Mouse (Mus musculus): Measurements from ENCODE around the gene Brf1. TPM values are rescaled to one million over a fixed set of nuclear protein-coding genes. Genes with fewer than 3 reads are reported as not detected.

The Brf1 gene
- polyA plus RNA-seq, 1 experiment from 2014 or later, result 39.5 TPM

GRCm38 (mm10) chr12:113026557-113026956, 26.1 kb upstream of the Brf1 start:
- no peaks in the 10 kb centered on the region for H3K27me3 ChIP-seq (ENCODE audit: control insufficient read depth, insufficient read depth, low read length)
- WGBS (ENCODE audit: insufficient replicate concordance), result 94% methylated on average over 1 of the region's 1 CpGs
- ATAC-seq (replicated peaks; ENCODE audit: insufficient number of reproducible peaks, low FRiP score, low TSS enrichment), result no peak
- H3K4me3 ChIP-seq (ENCODE audit: low read depth, low read length), result no peak overlapping the region
- H3K36me3 ChIP-seq (ENCODE audit: control insufficient read depth, insufficient read depth, low read length), result no peaks in the 10 kb centered on the region
- H3K9ac ChIP-seq (ENCODE audit: low read depth, low read length), result no peak overlapping the region
- peaks cover 29% of the 10 kb centered on the region for H3K4me1 ChIP-seq (ENCODE audit: control insufficient read depth, insufficient read depth, low read length)
- no peaks in the 10 kb centered on the region for H3K9me3 ChIP-seq (replicated peaks; ENCODE audit: control insufficient read depth, low read length)
- no peak overlapping the region for H3K27ac ChIP-seq (ENCODE audit: low read depth, low read length)
- H3K4me2 ChIP-seq, result no peak overlapping the region

GRCm38 (mm10) chr12:113023082-113023481, 22.6 kb upstream of the Brf1 start:
- no peaks in the 10 kb centered on the region for H3K27me3 ChIP-seq (ENCODE audit: control insufficient read depth, insufficient read depth, low read length)
- no peak overlapping the region for H3K4me3 ChIP-seq (ENCODE audit: low read depth, low read length)
- no peak overlapping the region for H3K9ac ChIP-seq (ENCODE audit: low read depth, low read length)
- 55% methylated on average over 4 of the region's 4 CpGs for whole genome bisulfite sequencing (ENCODE audit: insufficient replicate concordance)
- 0 out of 2 replicates have a peak, but pooled peaks cover 3% of the 10 kb centered on the region for H3K36me3 ChIP-seq (ENCODE audit: control insufficient read depth, insufficient read depth, low read length)
- no peak for ATAC-seq (replicated peaks; ENCODE audit: insufficient number of reproducible peaks, low FRiP score, low TSS enrichment)
- no peak overlapping the region for H3K27ac ChIP-seq (ENCODE audit: low read depth, low read length)
- no peak overlapping the region for H3K4me2 ChIP-seq
- H3K4me1 ChIP-seq (ENCODE audit: control insufficient read depth, insufficient read depth, low read length), result peaks cover 15% of the 10 kb centered on the region
- H3K9me3 ChIP-seq (replicated peaks; ENCODE audit: control insufficient read depth, low read length), result no peaks in the 10 kb centered on the region

GRCm38 (mm10) chr12:113021488-113021887, 21.0 kb upstream of the Brf1 start:
- Histone ChIP-seq H3K4me2 (no peak overlapping the region), H3K27ac (ENCODE audit: low read depth, low read length) (no peak overlapping the region), H3K36me3 (ENCODE audit: control insufficient read depth, insufficient read depth, low read length) (0 out of 2 replicates have a peak, but pooled peaks cover 3% of the 10 kb centered on the region), H3K4me1 (ENCODE audit: control insufficient read depth, insufficient read depth, low read length) (peaks cover 5% of the 10 kb centered on the region; the same call in 1 of the 2 replicates), H3K9ac (ENCODE audit: low read depth, low read length) (no peak overlapping the region), H3K27me3 (ENCODE audit: control insufficient read depth, insufficient read depth, low read length) (no peaks in the 10 kb centered on the region), H3K9me3 (replicated peaks; ENCODE audit: control insufficient read depth, low read length) (no peaks in the 10 kb centered on the region), H3K4me3 (ENCODE audit: low read depth, low read length) (no peak overlapping the region)
- no peak for ATAC-seq (replicated peaks; ENCODE audit: insufficient number of reproducible peaks, low FRiP score, low TSS enrichment)

GRCm38 (mm10) chr12:113018763-113019162, 18.3 kb upstream of the Brf1 start:
- Histone ChIP-seq H3K4me1 (ENCODE audit: control insufficient read depth, insufficient read depth, low read length) (peaks cover 9% of the 10 kb centered on the region), H3K36me3 (ENCODE audit: control insufficient read depth, insufficient read depth, low read length) (0 out of 2 replicates have a peak, but pooled peaks cover 3% of the 10 kb centered on the region), H3K4me2 (no peak overlapping the region), H3K27ac (ENCODE audit: low read depth, low read length) (no peak overlapping the region), H3K27me3 (ENCODE audit: control insufficient read depth, insufficient read depth, low read length) (no peaks in the 10 kb centered on the region), H3K4me3 (ENCODE audit: low read depth, low read length) (no peak overlapping the region), H3K9ac (ENCODE audit: low read depth, low read length) (no peak overlapping the region), H3K9me3 (replicated peaks; ENCODE audit: control insufficient read depth, low read length) (no peaks in the 10 kb centered on the region)
- no peak for ATAC-seq (replicated peaks; ENCODE audit: insufficient number of reproducible peaks, low FRiP score, low TSS enrichment)
- WGBS (ENCODE audit: insufficient replicate concordance), result 68% methylated on average over 4 of the region's 4 CpGs

- WGBS (ENCODE audit: insufficient replicate concordance), result 63% methylated on average over 9 of the region's 9 CpGs
- Histone ChIP-seq H3K9me3 (replicated peaks; ENCODE audit: control insufficient read depth, low read length) (no peaks in the 10 kb centered on the region), H3K27me3 (ENCODE audit: control insufficient read depth, insufficient read depth, low read length) (no peaks in the 10 kb centered on the region), H3K4me1 (ENCODE audit: control insufficient read depth, insufficient read depth, low read length) (peaks cover 11% of the 10 kb centered on the region), H3K36me3 (ENCODE audit: control insufficient read depth, insufficient read depth, low read length) (0 out of 2 replicates have a peak, but pooled peaks cover 3% of the 10 kb centered on the region), H3K4me3 (ENCODE audit: low read depth, low read length) (no peak overlapping the region), H3K9ac (ENCODE audit: low read depth, low read length) (no peak overlapping the region; the same call in 1 of the 2 replicates), H3K4me2 (peak overlapping the region; percentile 8; the same call in 1 of the 2 replicates), H3K27ac (ENCODE audit: low read depth, low read length) (no peak overlapping the region)
- no peak for ATAC-seq (replicated peaks; ENCODE audit: insufficient number of reproducible peaks, low FRiP score, low TSS enrichment)
Measured at GRCm38 (mm10) chr12:113017429-113017984, 17.0 kb upstream of the Brf1 start.

- Histone ChIP-seq H3K4me3 (ENCODE audit: low read depth, low read length) (no peak overlapping the region), H3K4me1 (ENCODE audit: control insufficient read depth, insufficient read depth, low read length) (peaks cover 11% of the 10 kb centered on the region), H3K4me2 (no peak overlapping the region), H3K27ac (ENCODE audit: low read depth, low read length) (no peak overlapping the region), H3K36me3 (ENCODE audit: control insufficient read depth, insufficient read depth, low read length) (0 out of 2 replicates have a peak, but pooled peaks cover 3% of the 10 kb centered on the region), H3K9me3 (replicated peaks; ENCODE audit: control insufficient read depth, low read length) (no peaks in the 10 kb centered on the region), H3K27me3 (ENCODE audit: control insufficient read depth, insufficient read depth, low read length) (no peaks in the 10 kb centered on the region), H3K9ac (ENCODE audit: low read depth, low read length) (0 out of 2 replicates have a peak overlapping the region, but pooled peaks have one; percentile 22)
- ATAC-seq (replicated peaks; ENCODE audit: insufficient number of reproducible peaks, low FRiP score, low TSS enrichment), result no peak
- WGBS (ENCODE audit: insufficient replicate concordance), result 74% methylated on average over 8 of the region's 8 CpGs
Measured at GRCm38 (mm10) chr12:113016976-113017375, 16.5 kb upstream of the Brf1 start.

GRCm38 (mm10) chr12:113015956-113016355, 15.5 kb upstream of the Brf1 start:
- WGBS (ENCODE audit: insufficient replicate concordance), result 81% methylated on average over 4 of the region's 4 CpGs
- Histone ChIP-seq H3K27ac (ENCODE audit: low read depth, low read length) (no peak overlapping the region), H3K4me2 (peak overlapping the region; percentile 87), H3K9ac (ENCODE audit: low read depth, low read length) (peak overlapping the region; percentile 91), H3K9me3 (replicated peaks; ENCODE audit: control insufficient read depth, low read length) (no peaks in the 10 kb centered on the region), H3K27me3 (ENCODE audit: control insufficient read depth, insufficient read depth, low read length) (no peaks in the 10 kb centered on the region), H3K4me3 (ENCODE audit: low read depth, low read length) (no peak overlapping the region), H3K36me3 (ENCODE audit: control insufficient read depth, insufficient read depth, low read length) (0 out of 2 replicates have a peak, but pooled peaks cover 3% of the 10 kb centered on the region), H3K4me1 (ENCODE audit: control insufficient read depth, insufficient read depth, low read length) (peaks cover 11% of the 10 kb centered on the region)
- no peak for ATAC-seq (replicated peaks; ENCODE audit: insufficient number of reproducible peaks, low FRiP score, low TSS enrichment)

- peaks cover 11% of the 10 kb centered on the region for H3K4me1 ChIP-seq (ENCODE audit: control insufficient read depth, insufficient read depth, low read length)
- H3K27ac ChIP-seq (ENCODE audit: low read depth, low read length), result peak overlapping the region; percentile 66
- peak; percentile 42 for ATAC-seq (replicated peaks; ENCODE audit: insufficient number of reproducible peaks, low FRiP score, low TSS enrichment)
- no peaks in the 10 kb centered on the region for H3K36me3 ChIP-seq (ENCODE audit: control insufficient read depth, insufficient read depth, low read length)
- peak overlapping the region; percentile 87 for H3K4me2 ChIP-seq
- peak overlapping the region; percentile 87 for H3K4me3 ChIP-seq (ENCODE audit: low read depth, low read length)
- under 1% methylated on average over 48 of the region's 64 CpGs for WGBS (ENCODE audit: insufficient replicate concordance)
- no peaks in the 10 kb centered on the region for H3K27me3 ChIP-seq (ENCODE audit: control insufficient read depth, insufficient read depth, low read length)
- H3K9me3 ChIP-seq (replicated peaks; ENCODE audit: control insufficient read depth, low read length), result no peaks in the 10 kb centered on the region
- H3K9ac ChIP-seq (ENCODE audit: low read depth, low read length), result peak overlapping the region; percentile 91
Measured at GRCm38 (mm10) chr12:113014561-113015556, 14.4 kb upstream of the Brf1 start.

Data from heart, embryonic 11.5 days (tissue).